Mouse (Mus musculus) G1E (cell line): Measurements from ENCODE around the gene Gm49405. TPM values are rescaled to one million over a fixed set of nuclear protein-coding genes. Genes with fewer than 3 reads are reported as not detected.

Experiments
- ATAC-seq: 2 replicates; pipeline ENCODE4 v1.8.0; 2016; ENCODE audit warnings: mild to moderate bottlenecking; ENCODE audit not compliant: insufficient number of reproducible peaks, poor library complexity, low FRiP score, severe bottlenecking; ENCODE audit errors: extremely low read depth
- DNase-seq: peaks from one replicate; pipeline ENCODE4 v3.0.0; 2012; ENCODE audit warnings: low spot score
- H3K27me3 ChIP-seq: 2 replicates; pipeline ENCODE4 v1.6.1; 2012; ENCODE audit warnings: mild to moderate bottlenecking, low read length, inconsistent platforms; ENCODE audit not compliant: insufficient read depth
- H3K36me3 ChIP-seq: replicated peaks from 2 replicates; pipeline ENCODE3; 2012; ENCODE audit warnings: mild to moderate bottlenecking, inconsistent platforms
- H3K4me1 ChIP-seq: 2 replicates; pipeline ENCODE4 v1.6.1; 2012; ENCODE audit warnings: low read depth, low read length, inconsistent platforms, mixed read lengths; ENCODE audit not compliant: insufficient read depth
- H3K4me3 ChIP-seq: 2 replicates; pipeline ENCODE4 v1.5.1; 2012; ENCODE audit warnings: low read depth, mild to moderate bottlenecking, inconsistent platforms, low read length, moderate library complexity, mixed read lengths
- H3K9me3 ChIP-seq: replicated peaks from 2 replicates; pipeline ENCODE4 v1.6.1; 2012; ENCODE audit warnings: inconsistent platforms
- CTCF ChIP-seq: IDR thresholded peaks from 2 replicates; pipeline ENCODE4 v1.5.1; 2012; ENCODE audit warnings: low read depth, low read length, inconsistent platforms, mixed read lengths
- GATA1 ChIP-seq: IDR thresholded peaks from 2 replicates; pipeline ENCODE4 v1.6.1; 2012; ENCODE audit warnings: borderline replicate concordance, low read length, inconsistent platforms, mixed read lengths
- GATA2 ChIP-seq: IDR thresholded peaks from 2 replicates; pipeline ENCODE4 v1.6.1; 2012; ENCODE audit warnings: low read depth, low read length, inconsistent platforms, borderline replicate concordance
- POLR2AphosphoS5 ChIP-seq: IDR thresholded peaks from 2 replicates; pipeline ENCODE4 v1.6.1; 2012; ENCODE audit warnings: low read depth, low read length, inconsistent platforms; ENCODE audit not compliant: insufficient replicate concordance
- TAL1 ChIP-seq: conservative IDR thresholded peaks from 2 replicates; pipeline ENCODE4 v1.6.1; 2012; ENCODE audit warnings: low read depth, low read length, inconsistent platforms, mixed read lengths
- polyA plus RNA-seq: library from polyadenylated mRNA; stranded (reverse); fragments of >175 nt; gene quantifications from 2 replicates; pipeline ENCODE4 v1.2.3, GENCODE M21; 2012
- total RNA-seq, 2 experiments: library from RNA; stranded (forward) in 1 of 2; stranded (reverse) in 1 of 2; fragments of 200-1000 nt in 1 of 2; fragments of >200 nt in 1 of 2; fragmentation: Nextera tagmentation in 1 of 2; gene quantifications; 2 replicates each; pipeline ENCODE4 v1.2.3; 2014 to 2017

The Gm49405 gene
- total and polyA plus RNA-seq, 3 experiments = 1.7 to 4.7 (median 3.2) TPM

GRCm38 (mm10) chr19:3991966-3992365, 8.5 kb upstream of the Gm49405 start:
- Histone ChIP-seq H3K36me3 (no peaks in the 10 kb centered on the region), H3K4me1 (peaks cover 3% of the 10 kb centered on the region; the same call in 1 of the 2 replicates), H3K27me3 (peaks cover 52% of the 10 kb centered on the region), H3K4me3 (no peak overlapping the region), H3K9me3 (no peaks in the 10 kb centered on the region)
- DNase-seq (no peak), ATAC-seq (no peak)
- TF ChIP-seq GATA2 (no peak), POLR2AphosphoS5 (no peak), CTCF (no peak)

DNA sequence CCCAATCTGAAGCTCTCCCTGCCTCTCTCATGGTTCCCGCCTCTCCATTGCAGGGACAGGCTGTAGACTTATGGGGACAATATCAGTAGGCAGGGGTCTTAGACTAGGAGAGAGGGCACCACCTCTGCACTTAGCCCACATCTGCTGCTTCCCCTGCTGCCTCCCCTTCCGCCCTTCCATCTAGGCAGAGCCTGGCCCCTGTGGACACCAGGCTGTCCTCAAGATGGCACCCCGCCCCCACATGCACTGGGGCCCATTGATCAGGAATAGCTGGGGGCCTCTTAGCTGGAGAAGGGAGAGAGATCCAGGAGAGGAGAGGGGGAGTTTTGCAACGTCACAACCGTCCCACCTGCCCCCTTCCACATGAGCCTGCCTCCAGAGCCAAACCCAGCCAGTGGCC, 8.0 kb upstream of the Gm49405 start, which contains the start of gene Tbx10:
Tbx10 (plus strand) TSS at position 337 of the 400 bp plus-strand sequence.
- Histone ChIP-seq H3K4me1 (no peaks in the 10 kb centered on the region), H3K27me3 (peaks cover 55% of the 10 kb centered on the region), H3K36me3 (no peaks in the 10 kb centered on the region), H3K9me3 (no peaks in the 10 kb centered on the region), H3K4me3 (peak within 1 kb of the TSS; percentile 1; the same call in 1 of the 2 replicates)
- no peak for TF ChIP-seq TAL1
- no peak for TF ChIP-seq GATA1
- no peak for TF ChIP-seq GATA2
- no peak for TF ChIP-seq CTCF
- no peak for TF ChIP-seq POLR2AphosphoS5
- ATAC-seq = no peak
- DNase-seq = no peak

DNA sequence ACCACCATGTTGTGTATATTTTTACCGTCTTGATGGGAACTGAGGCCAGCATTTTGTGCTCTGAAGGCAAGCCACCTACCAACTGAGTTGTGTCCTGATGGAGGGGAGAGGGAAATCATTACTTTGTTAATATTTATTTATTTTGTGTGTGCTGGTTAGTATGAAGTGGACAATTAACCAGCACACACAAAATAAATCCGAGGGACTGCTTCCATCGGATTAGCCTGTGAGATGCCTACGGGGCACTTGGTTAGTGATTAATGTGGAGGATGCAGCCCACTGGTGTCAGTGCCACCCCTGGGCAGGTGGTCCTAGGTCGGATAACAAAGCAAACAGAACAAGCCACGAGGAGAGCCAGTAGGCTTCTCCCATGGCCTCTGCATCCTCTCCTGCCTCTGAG, 5.5 kb upstream of the Gm49405 start:
- Histone ChIP-seq H3K36me3 (no peaks in the 10 kb centered on the region), H3K4me3 (no peak overlapping the region), H3K9me3 (no peaks in the 10 kb centered on the region), H3K4me1 (peaks cover 12% of the 10 kb centered on the region), H3K27me3 (peaks cover 71% of the 10 kb centered on the region)
- no peak for DNase-seq
- no peak for ATAC-seq
- TF ChIP-seq TAL1 (no peak), POLR2AphosphoS5 (no peak), GATA2 (no peak), CTCF (no peak)

GRCm38 (mm10) chr19:3995505-3995904, 4.9 kb upstream of the Gm49405 start:
- Histone ChIP-seq H3K36me3 (no peaks in the 10 kb centered on the region), H3K9me3 (no peaks in the 10 kb centered on the region), H3K4me3 (no peak overlapping the region), H3K27me3 (peaks cover 71% of the 10 kb centered on the region), H3K4me1 (peaks cover 12% of the 10 kb centered on the region)
- ATAC-seq (no peak), DNase-seq (no peak)
- TF ChIP-seq GATA2 = no peak
- no peak for TF ChIP-seq CTCF
- no peak for TF ChIP-seq GATA1
- no peak for TF ChIP-seq TAL1
- TF ChIP-seq POLR2AphosphoS5 = no peak

DNA sequence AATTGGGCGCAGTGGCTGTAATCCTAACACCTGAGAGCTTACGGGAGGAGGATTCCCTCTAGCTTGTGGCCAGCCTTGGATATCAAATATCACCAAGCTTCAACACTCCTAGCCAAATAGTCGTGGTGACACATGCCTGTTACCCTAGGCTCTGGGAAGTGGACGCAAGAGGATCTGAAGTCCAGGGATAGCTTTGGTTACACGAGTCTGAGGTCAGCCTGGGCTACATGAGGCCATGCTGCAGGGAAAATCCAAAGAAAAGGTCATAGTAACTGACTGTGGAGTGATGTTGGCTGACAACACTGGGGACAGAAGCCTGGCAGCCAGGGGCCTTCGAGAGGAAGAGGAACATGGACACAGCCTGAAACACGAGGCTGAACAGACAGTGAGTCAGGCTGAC, 4.3 kb upstream of the Gm49405 start:
- Histone ChIP-seq H3K36me3 (no peaks in the 10 kb centered on the region), H3K9me3 (no peaks in the 10 kb centered on the region), H3K27me3 (peaks cover 65% of the 10 kb centered on the region), H3K4me3 (no peak overlapping the region), H3K4me1 (peaks cover 16% of the 10 kb centered on the region)
- TF ChIP-seq GATA2 (no peak), POLR2AphosphoS5 (no peak), TAL1 (no peak)
- ATAC-seq (no peak), DNase-seq (no peak)

- Histone ChIP-seq H3K4me3 (no peak overlapping the region), H3K9me3 (no peaks in the 10 kb centered on the region), H3K27me3 (peaks cover 62% of the 10 kb centered on the region), H3K4me1 (peaks cover 23% of the 10 kb centered on the region), H3K36me3 (peaks cover 4% of the 10 kb centered on the region)
- DNase-seq = no peak
- no peak for TF ChIP-seq GATA2
- TF ChIP-seq GATA1 = no peak
- TF ChIP-seq POLR2AphosphoS5 = no peak
- TF ChIP-seq CTCF = no peak
- TF ChIP-seq TAL1 = no peak
- no peak for ATAC-seq
Observed at GRCm38 (mm10) chr19:3996747-3997146, 3.7 kb upstream of the Gm49405 start.

GRCm38 (mm10) chr19:3997231-3997630, 3.2 kb upstream of the Gm49405 start:
- Histone ChIP-seq H3K27me3 (peaks cover 57% of the 10 kb centered on the region), H3K4me1 (peaks cover 28% of the 10 kb centered on the region), H3K9me3 (no peaks in the 10 kb centered on the region), H3K4me3 (no peak overlapping the region), H3K36me3 (peaks cover 9% of the 10 kb centered on the region)
- no peak for ATAC-seq
- DNase-seq = no peak
- TF ChIP-seq GATA1 (no peak), GATA2 (no peak), POLR2AphosphoS5 (no peak), CTCF (no peak), TAL1 (no peak)
